Mouse (Mus musculus) embryonic facial prominence, embryonic 11.5 days (tissue): Measurements from ENCODE around the gene Cnpy1. TPM values are rescaled to one million over a fixed set of nuclear protein-coding genes. Genes with fewer than 3 reads are reported as not detected.

Experiments
- ATAC-seq: fragments of 200-750 bp; cut with Nextera tagmentation; replicated peaks from 2 replicates; pipeline ENCODE4 v1.8.0; 2017; ENCODE audit warnings: low read depth; ENCODE audit not compliant: insufficient number of reproducible peaks, low FRiP score, low TSS enrichment
- DNase-seq: peaks from one replicate; pipeline ENCODE4 v3.0.0-alpha.2; 2015; ENCODE audit warnings: low spot score
- H3K27ac ChIP-seq: fragments of 300-500 bp; sonication (generic); replicated peaks from 2 replicates; pipeline ENCODE4 v1.5.1; 2014; ENCODE audit warnings: mild to moderate bottlenecking, low read depth, low read length, control low read depth
- H3K27me3 ChIP-seq: fragments of 300-500 bp; sonication (generic); 2 replicates; pipeline ENCODE4 v1.6.1; 2014; ENCODE audit warnings: mild to moderate bottlenecking, low read length, moderate library complexity, mixed read lengths; ENCODE audit not compliant: control insufficient read depth, insufficient read depth
- H3K36me3 ChIP-seq: fragments of 300-500 bp; sonication (generic); replicated peaks from 2 replicates; pipeline ENCODE4 v1.6.1; 2014; ENCODE audit warnings: low read depth, mild to moderate bottlenecking, low read length, moderate library complexity, mixed read lengths; ENCODE audit not compliant: control insufficient read depth, insufficient read depth
- H3K4me1 ChIP-seq: fragments of 300-500 bp; sonication (generic); 2 replicates; pipeline ENCODE4 v1.6.1; 2014; ENCODE audit warnings: low read length, mixed read lengths; ENCODE audit not compliant: control insufficient read depth, insufficient read depth
- H3K4me2 ChIP-seq: fragments of 300-500 bp; sonication (generic); 2 replicates; pipeline ENCODE4 v1.6.1; 2014; ENCODE audit warnings: low read depth, mild to moderate bottlenecking, control low read depth, low read length, moderate library complexity
- H3K4me3 ChIP-seq: fragments of 300-500 bp; sonication (generic); 2 replicates; pipeline ENCODE4 v1.5.1; 2014; ENCODE audit warnings: low read depth, low read length, control low read depth
- H3K9ac ChIP-seq: fragments of 300-500 bp; sonication (generic); replicated peaks from 2 replicates; pipeline ENCODE4 v1.6.1; 2014; ENCODE audit warnings: mild to moderate bottlenecking, control low read depth, low read length
- H3K9me3 ChIP-seq: fragments of 300-500 bp; sonication (generic); replicated peaks from 2 replicates; pipeline ENCODE4 v1.6.1; 2016; ENCODE audit warnings: mild to moderate bottlenecking, low read length, inconsistent platforms, mixed read lengths; ENCODE audit not compliant: control insufficient read depth
- WGBS: fragments of 180-500 bp; shearing (Covaris S2); extraction: QIAGEN DNeasy Blood & Tissue Kit; methylation state at CpG from one replicate; pipeline ENCODE4 v1.1.7; 2014; 5-methylcytosine and 5-hydroxymethylcytosine counted together
- polyA plus RNA-seq: library from polyadenylated mRNA; unstranded; fragments of >200 nt; fragmentation: Nextera tagmentation; extraction: Ambion mirVana; gene quantifications from 2 replicates; pipeline ENCODE4 v1.2.1, GENCODE M21; 2014

Gene Cnpy1
- polyA plus RNA-seq = 3.0 and 13.5 TPM in 2 replicates

- WGBS = 69% methylated on average over 11 of the region's 11 CpGs
Observed at GRCm38 (mm10) chr5:28245574-28245973, at the start of gene Cnpy1. Cnpy1 (minus strand) TSS chr5:28245806.

GRCm38 (mm10) chr5:28293990-28294389, 48.4 kb upstream of the Cnpy1 start:
- Histone ChIP-seq H3K9ac (no peak overlapping the region), H3K4me3 (no peak overlapping the region), H3K36me3 (no peaks in the 10 kb centered on the region), H3K27ac (no peak overlapping the region), H3K4me2 (no peak overlapping the region), H3K9me3 (no peaks in the 10 kb centered on the region), H3K27me3 (no peaks in the 10 kb centered on the region), H3K4me1 (no peaks in the 10 kb centered on the region)
- DNase-seq = peak; percentile 85
- no peak for ATAC-seq
- WGBS = 9% methylated on average over 6 of the region's 6 CpGs

More at GRCm38 (mm10) chr5:28245574-28245973, at the start of gene Cnpy1:
- Histone ChIP-seq H3K4me1 (no peaks in the 10 kb centered on the region), H3K9ac (no peak within 1 kb of the TSS), H3K4me3 (no peak within 1 kb of the TSS), H3K9me3 (no peaks in the 10 kb centered on the region), H3K27ac (no peak within 1 kb of the TSS), H3K27me3 (no peaks in the 10 kb centered on the region), H3K4me2 (no peak within 1 kb of the TSS), H3K36me3 (no peaks in the 10 kb centered on the region)
- DNase-seq (no peak), ATAC-seq (no peak)

- Histone ChIP-seq H3K27ac (no peak overlapping the region), H3K27me3 (no peaks in the 10 kb centered on the region), H3K36me3 (no peaks in the 10 kb centered on the region), H3K4me2 (no peak overlapping the region), H3K4me1 (no peaks in the 10 kb centered on the region), H3K4me3 (no peak overlapping the region), H3K9ac (no peak overlapping the region), H3K9me3 (no peaks in the 10 kb centered on the region)
- DNase-seq (no peak), ATAC-seq (no peak)
- 53% methylated on average over 3 of the region's 3 CpGs for WGBS
Observed at GRCm38 (mm10) chr5:28292281-28292680, 46.7 kb upstream of the Cnpy1 start.

GRCm38 (mm10) chr5:28291118-28291850, 45.7 kb upstream of the Cnpy1 start:
- no peaks in the 10 kb centered on the region for H3K27me3 ChIP-seq
- WGBS = 80% methylated on average over 5 of the region's 5 CpGs

GRCm38 (mm10) chr5:28290630-28291029, 45.0 kb upstream of the Cnpy1 start:
- no peak overlapping the region for H3K4me2 ChIP-seq
- DNase-seq = no peak
- H3K36me3 ChIP-seq = no peaks in the 10 kb centered on the region
- no peak overlapping the region for H3K4me3 ChIP-seq
- no peaks in the 10 kb centered on the region for H3K4me1 ChIP-seq
- no peak overlapping the region for H3K9ac ChIP-seq
- no peak overlapping the region for H3K27ac ChIP-seq
- WGBS = 78% methylated on average over 1 of the region's 1 CpGs
- no peak for ATAC-seq
- no peaks in the 10 kb centered on the region for H3K27me3 ChIP-seq
- H3K9me3 ChIP-seq = no peaks in the 10 kb centered on the region

More at GRCm38 (mm10) chr5:28291118-28291850, 45.7 kb upstream of the Cnpy1 start:
- DNase-seq = no peak
- H3K9me3 ChIP-seq = no peaks in the 10 kb centered on the region
- no peak for ATAC-seq
- H3K9ac ChIP-seq = no peak overlapping the region
- H3K4me3 ChIP-seq = no peak overlapping the region
- H3K36me3 ChIP-seq = no peaks in the 10 kb centered on the region
- no peak overlapping the region for H3K4me2 ChIP-seq
- no peak overlapping the region for H3K27ac ChIP-seq
- no peaks in the 10 kb centered on the region for H3K4me1 ChIP-seq

GRCm38 (mm10) chr5:28289111-28289510, 43.5 kb upstream of the Cnpy1 start:
- Histone ChIP-seq H3K27ac (no peak overlapping the region), H3K9me3 (no peaks in the 10 kb centered on the region), H3K36me3 (no peaks in the 10 kb centered on the region), H3K9ac (no peak overlapping the region), H3K4me2 (no peak overlapping the region), H3K4me1 (no peaks in the 10 kb centered on the region), H3K27me3 (no peaks in the 10 kb centered on the region), H3K4me3 (no peak overlapping the region)
- 63% methylated on average over 3 of the region's 3 CpGs for WGBS
- DNase-seq (no peak), ATAC-seq (no peak)

- no peaks in the 10 kb centered on the region for H3K9me3 ChIP-seq
- H3K36me3 ChIP-seq = no peaks in the 10 kb centered on the region
- WGBS = 75% methylated on average over 2 of the region's 2 CpGs
- no peaks in the 10 kb centered on the region for H3K4me1 ChIP-seq
- H3K9ac ChIP-seq = no peak overlapping the region
- H3K4me3 ChIP-seq = no peak overlapping the region
- no peak for DNase-seq
- H3K27ac ChIP-seq = no peak overlapping the region
- no peaks in the 10 kb centered on the region for H3K27me3 ChIP-seq
- no peak for ATAC-seq
- no peak overlapping the region for H3K4me2 ChIP-seq
Observed at GRCm38 (mm10) chr5:28277279-28277678, 31.7 kb upstream of the Cnpy1 start.

GRCm38 (mm10) chr5:28272836-28273235, 27.2 kb upstream of the Cnpy1 start:
- H3K36me3 ChIP-seq = no peaks in the 10 kb centered on the region
- H3K4me1 ChIP-seq = no peaks in the 10 kb centered on the region
- H3K27ac ChIP-seq = no peak overlapping the region
- ATAC-seq = no peak
- H3K9me3 ChIP-seq = no peaks in the 10 kb centered on the region
- no peak for DNase-seq
- H3K9ac ChIP-seq = no peak overlapping the region
- WGBS = 79% methylated on average over 2 of the region's 2 CpGs
- H3K4me2 ChIP-seq = no peak overlapping the region
- no peaks in the 10 kb centered on the region for H3K27me3 ChIP-seq
- no peak overlapping the region for H3K4me3 ChIP-seq
